Mouse (Mus musculus) ES-Bruce4 (cell line): Measurements from ENCODE around the gene Gpatch2l.

Source experiments
- CTCF ChIP-seq: IDR thresholded peaks from one replicate; pipeline ENCODE4 v1.8.1; 2011; ENCODE audit warnings: low read depth, low read length
- EP300 ChIP-seq: IDR thresholded peaks from 2 replicates; pipeline ENCODE4 v1.6.1; 2011; ENCODE audit warnings: low read depth, low read length; ENCODE audit not compliant: insufficient read depth
- POLR2A ChIP-seq: IDR thresholded peaks from one replicate; pipeline ENCODE4 v1.8.1; 2011; ENCODE audit warnings: low read length; ENCODE audit not compliant: insufficient read depth

- no peak for TF ChIP-seq POLR2A
- no peak for TF ChIP-seq CTCF
- no peak for TF ChIP-seq EP300
Measured at GRCm38 (mm10) chr12:86242563-86242962, 905 bp downstream of the Gpatch2l start.
